Mouse (Mus musculus) limb, embryonic 10.5 days (tissue): ENCODE data around the gene Nox3. TPM values are rescaled to one million over a fixed set of nuclear protein-coding genes. Genes with fewer than 3 reads are reported as not detected.

Source experiments
- DNase-seq: peaks from one replicate; pipeline ENCODE4 v3.0.0-alpha.2; 2017; ENCODE audit warnings: low spot score
- H3K27ac ChIP-seq: fragments of 300-500 bp; sonication (generic); 2 replicates; pipeline ENCODE4 v1.5.1; 2016; ENCODE audit warnings: mild to moderate bottlenecking
- H3K27me3 ChIP-seq: fragments of 300-500 bp; sonication (generic); 2 replicates; pipeline ENCODE4 v1.6.1; 2016; ENCODE audit warnings: low read depth, mild to moderate bottlenecking; ENCODE audit not compliant: poor library complexity, severe bottlenecking
- H3K36me3 ChIP-seq: fragments of 300-500 bp; sonication (generic); 2 replicates; pipeline ENCODE4 v1.6.1; 2016; ENCODE audit warnings: mild to moderate bottlenecking, moderate library complexity
- H3K4me1 ChIP-seq: fragments of 300-500 bp; sonication (generic); 2 replicates; pipeline ENCODE4 v1.6.1; 2016
- H3K4me3 ChIP-seq: fragments of 300-500 bp; sonication (generic); 2 replicates; pipeline ENCODE4 v1.5.1; 2016; ENCODE audit warnings: mild to moderate bottlenecking, moderate library complexity
- H3K9me3 ChIP-seq: fragments of 300-500 bp; sonication (generic); replicated peaks from 2 replicates; pipeline ENCODE4 v1.6.1; 2016; ENCODE audit warnings: mild to moderate bottlenecking
- WGBS: fragments of 180-500 bp; shearing (Covaris S2); methylation state at CpG from one replicate; pipeline ENCODE4 v1.1.7; 2016; 5-methylcytosine and 5-hydroxymethylcytosine counted together
- polyA plus RNA-seq: library from polyadenylated mRNA; unstranded; fragments of >200 nt; fragmentation: Nextera tagmentation; extraction: Ambion mirVana; gene quantifications from 2 replicates; pipeline ENCODE4 v1.2.1, GENCODE M21; 2016

Gene Nox3
- polyA plus RNA-seq, 1 experiment from 2014 or later = not detected

DNA sequence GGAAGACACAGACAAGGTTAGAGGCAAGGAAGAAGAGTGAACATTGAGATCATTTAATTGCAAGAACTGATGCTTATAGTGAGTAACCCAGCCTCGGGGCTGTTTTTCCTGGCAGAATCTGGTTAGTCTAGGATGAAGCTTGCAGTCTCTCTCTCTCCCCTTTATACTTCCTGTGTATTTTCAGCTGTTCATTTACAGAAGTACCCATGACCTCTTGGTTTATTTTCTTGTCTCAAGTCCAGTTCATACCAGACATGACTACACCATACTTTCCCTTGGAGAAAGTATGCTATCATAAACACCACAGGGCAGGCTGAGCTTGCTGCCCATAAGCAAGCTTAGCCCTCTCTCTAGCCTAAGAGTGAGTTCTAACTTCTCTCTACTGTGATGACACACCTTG lies 98.9 kb downstream of the Nox3 start:
- Histone ChIP-seq H3K27me3 (no peaks in the 10 kb centered on the region), H3K9me3 (no peaks in the 10 kb centered on the region), H3K27ac (no peak overlapping the region), H3K4me1 (no peaks in the 10 kb centered on the region), H3K36me3 (no peaks in the 10 kb centered on the region), H3K4me3 (no peak overlapping the region)
- no peak for DNase-seq
- WGBS = 87% methylated on average over 1 of the region's 1 CpGs

Other genes starting within 250 kb of the Nox3 start
- 0.23 and 0.24 TPM in 2 replicates for gene Cldn20, start 163.7 kb downstream of the Nox3 start, polyA plus RNA-seq
- gene Tfb1m, start 138.5 kb downstream of the Nox3 start, polyA plus RNA-seq = 16.2 and 16.9 TPM in 2 replicates